Mouse (Mus musculus) brain, embryonic 14.5 days (tissue): ENCODE results near the gene Bivm.

Source experiments
- CTCF ChIP-seq: fragments of 200-500 bp; IDR thresholded peaks from 2 replicates; pipeline ENCODE4 v1.5.1; 2012; ENCODE audit warnings: inconsistent platforms, mild to moderate bottlenecking, moderate library complexity, borderline replicate concordance; ENCODE audit not compliant: insufficient read depth, insufficient read length; ENCODE audit errors: extremely low read depth
- POLR2A ChIP-seq: fragments of 200-500 bp; IDR thresholded peaks from 2 replicates; pipeline ENCODE4 v1.6.1; 2012; ENCODE audit warnings: mild to moderate bottlenecking, inconsistent platforms, borderline replicate concordance; ENCODE audit not compliant: poor library complexity, insufficient read depth, insufficient read length, severe bottlenecking; ENCODE audit errors: extremely low read depth

DNA sequence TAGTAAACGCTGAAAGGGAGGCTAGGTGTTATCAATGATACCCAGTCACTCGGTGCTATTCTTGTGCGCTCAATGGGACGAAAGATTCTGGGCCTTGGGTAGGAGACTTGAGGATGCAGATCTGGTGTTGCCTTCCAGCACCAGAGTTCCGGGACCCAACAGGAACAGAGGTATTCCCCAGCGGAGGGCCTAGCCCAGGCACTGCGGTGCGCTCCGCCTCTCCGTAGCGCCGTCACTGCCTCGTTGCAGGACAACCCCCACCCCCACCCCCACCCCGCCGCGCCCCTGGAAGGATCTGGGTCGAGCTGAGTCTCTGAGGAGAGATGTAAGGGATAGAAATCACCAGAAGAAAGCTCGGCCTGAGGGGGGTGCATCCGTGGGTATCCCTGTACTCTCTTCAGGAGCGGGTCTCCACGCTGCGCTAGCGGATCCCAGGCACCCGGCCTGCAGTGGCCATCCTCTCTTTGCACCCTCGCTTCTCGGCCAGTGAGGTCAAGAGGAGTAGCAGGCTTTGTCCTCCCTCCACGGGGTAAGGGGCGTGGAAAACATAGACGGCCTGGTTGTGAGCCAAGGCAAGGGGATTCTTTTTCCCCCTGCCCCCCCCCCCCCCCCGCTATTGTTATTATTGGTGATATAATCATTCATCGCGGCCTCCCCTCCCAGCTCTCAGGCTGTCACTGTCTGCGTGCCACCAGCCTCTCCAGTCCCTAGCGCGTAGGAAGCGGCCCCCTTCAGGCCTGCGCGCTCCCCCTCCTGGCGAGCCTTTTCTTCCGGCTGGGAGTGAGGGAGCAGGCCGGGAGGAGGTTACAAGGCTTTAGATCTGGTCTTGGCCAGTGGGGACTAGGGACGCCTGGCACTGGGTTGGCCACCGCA lies 680 bp downstream of the Bivm start:
- TF ChIP-seq CTCF, result peak; percentile 54; the same call in 1 of the 2 replicates
- TF ChIP-seq POLR2A, result peak; percentile 56; the same call in 1 of the 2 replicates
